Mouse (Mus musculus) midbrain, postnatal 0 days (tissue): ENCODE results near the gene Edf1. TPM values are rescaled to one million over a fixed set of nuclear protein-coding genes. Genes with fewer than 3 reads are reported as not detected.

Experiments used
- ATAC-seq: fragments of 200-750 bp; cut with Nextera tagmentation; 2 replicates; pipeline ENCODE4 v1.8.0; 2017; ENCODE audit warnings: moderate number of reproducible peaks, mild to moderate bottlenecking, moderate TSS enrichment, moderate library complexity; ENCODE audit not compliant: low FRiP score
- DNase-seq: peaks from one replicate; pipeline ENCODE4 v3.0.0-alpha.2; 2015; ENCODE audit warnings: low spot score
- H3K27ac ChIP-seq: fragments of 300-500 bp; sonication (generic); 2 replicates; pipeline ENCODE4 v1.5.1; 2014; ENCODE audit warnings: low read depth, mild to moderate bottlenecking, low read length, mixed read lengths
- H3K27me3 ChIP-seq: fragments of 300-500 bp; sonication (generic); 2 replicates; pipeline ENCODE4 v1.6.1; 2014; ENCODE audit warnings: low read length, control low read depth, mixed read lengths; ENCODE audit not compliant: insufficient read depth
- H3K36me3 ChIP-seq: fragments of 300-500 bp; sonication (generic); 2 replicates; pipeline ENCODE4 v1.6.1; 2014; ENCODE audit warnings: low read length, control low read depth, mixed read lengths; ENCODE audit not compliant: insufficient read depth
- H3K4me1 ChIP-seq: fragments of 300-500 bp; sonication (generic); 2 replicates; pipeline ENCODE4 v1.6.1; 2014; ENCODE audit warnings: mild to moderate bottlenecking, control low read depth, antibody characterized with exemption, low read length, mixed read lengths; ENCODE audit not compliant: insufficient read depth
- H3K4me2 ChIP-seq: fragments of 300-500 bp; sonication (generic); 2 replicates; pipeline ENCODE4 v1.6.1; 2014; ENCODE audit warnings: low read depth, mild to moderate bottlenecking, low read length, mixed read lengths; ENCODE audit not compliant: poor library complexity, severe bottlenecking
- H3K4me3 ChIP-seq: fragments of 300-500 bp; sonication (generic); 2 replicates; pipeline ENCODE4 v1.5.1; 2014; ENCODE audit warnings: low read depth, mild to moderate bottlenecking, low read length, moderate library complexity
- H3K9ac ChIP-seq: fragments of 300-500 bp; sonication (generic); replicated peaks from 2 replicates; pipeline ENCODE4 v1.6.1; 2014; ENCODE audit warnings: mild to moderate bottlenecking, low read length, moderate library complexity, mixed read lengths; ENCODE audit not compliant: poor library complexity, severe bottlenecking
- H3K9me3 ChIP-seq: fragments of 300-500 bp; sonication (generic); 2 replicates; pipeline ENCODE4 v1.6.1; 2016; ENCODE audit warnings: low read length, control low read depth
- CTCF ChIP-seq: IDR thresholded peaks from 2 replicates; pipeline ENCODE4 v1.5.1; 2016; ENCODE audit warnings: antibody characterized with exemption, mild to moderate bottlenecking
- WGBS: fragments of 180-500 bp; shearing (Covaris S2); extraction: QIAGEN DNeasy Blood & Tissue Kit; methylation state at CpG from one replicate; pipeline ENCODE4 v1.1.7; 2014; 5-methylcytosine and 5-hydroxymethylcytosine counted together
- polyA plus RNA-seq: library from polyadenylated mRNA; unstranded; fragments of >200 nt; fragmentation: Nextera tagmentation; extraction: Ambion mirVana; gene quantifications from 2 replicates; pipeline ENCODE4 v1.2.1, GENCODE M21; 2015
- total RNA-seq: library from RNA; depleted of rRNA; stranded (reverse); fragments of >200 nt; gene quantifications from 2 replicates; pipeline ENCODE4 v1.2.3, GENCODE M21; 2014

The Edf1 gene
- total and polyA plus RNA-seq, 2 experiments from 2014 or later: 187 to 389 TPM

DNA sequence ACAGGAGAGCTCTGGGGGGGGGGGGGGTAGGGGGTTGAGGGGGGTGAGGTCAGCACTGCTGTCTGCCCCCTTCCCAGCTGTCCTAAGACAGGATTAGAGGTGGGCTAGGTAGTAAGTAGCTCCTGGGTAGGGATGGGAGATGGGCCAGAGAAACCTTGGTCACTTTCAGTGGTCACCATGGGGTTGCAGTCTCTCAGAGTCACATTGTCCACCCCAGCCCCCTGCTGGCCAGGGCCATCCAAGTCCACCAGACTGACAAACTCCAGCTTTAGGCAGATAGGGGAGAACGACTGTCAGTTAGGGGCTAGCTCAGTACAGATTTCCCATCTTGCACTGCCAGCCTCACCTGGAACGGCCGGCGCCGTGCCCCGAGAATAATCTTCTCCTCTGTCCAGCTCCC, 8.9 kb downstream of the Edf1 start:
- peak; percentile 49 for TF ChIP-seq CTCF
- H3K9me3 ChIP-seq: no peaks in the 10 kb centered on the region
- no peak for ATAC-seq
- no peaks in the 10 kb centered on the region for H3K4me1 ChIP-seq
- 88% methylated on average over 6 of the region's 6 CpGs for WGBS
- no peak overlapping the region for H3K27ac ChIP-seq
- no peak overlapping the region for H3K9ac ChIP-seq
- no peak overlapping the region for H3K4me2 ChIP-seq
- no peak for DNase-seq
- no peak overlapping the region for H3K4me3 ChIP-seq
- H3K27me3 ChIP-seq: no peaks in the 10 kb centered on the region
- peaks cover 56% of the 10 kb centered on the region for H3K36me3 ChIP-seq

DNA sequence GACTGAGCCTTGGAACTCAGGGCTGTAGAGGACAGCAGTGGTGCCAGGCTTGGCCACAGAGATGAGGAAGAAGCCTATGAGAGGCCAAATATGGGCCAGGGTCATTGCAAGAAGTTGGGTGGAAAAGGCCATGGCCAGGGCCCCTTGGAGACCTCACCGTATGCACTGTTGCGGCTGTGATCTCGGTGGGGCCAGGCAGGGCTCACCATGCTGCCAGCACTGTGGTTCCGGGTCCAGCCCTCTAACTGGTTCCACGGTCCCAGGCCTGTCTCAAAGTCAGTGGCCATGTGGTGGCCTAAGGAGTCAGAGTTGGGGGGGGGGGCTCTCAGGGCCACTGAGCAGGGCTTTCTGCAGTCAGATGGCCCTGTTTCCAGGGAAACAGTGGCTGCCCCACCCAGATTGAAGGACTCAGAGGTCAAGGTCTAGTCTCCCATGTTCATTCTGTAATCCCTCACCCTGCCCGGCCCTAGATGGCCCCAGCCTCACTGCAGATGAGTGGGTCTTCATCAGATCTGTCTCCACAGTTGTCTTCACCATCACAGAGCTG, 10.9 kb downstream of the Edf1 start:
- ATAC-seq: no peak
- Histone ChIP-seq H3K9ac (no peak overlapping the region), H3K27ac (no peak overlapping the region), H3K36me3 (peaks cover 38% of the 10 kb centered on the region), H3K9me3 (no peaks in the 10 kb centered on the region), H3K27me3 (no peaks in the 10 kb centered on the region), H3K4me2 (no peak overlapping the region), H3K4me3 (no peak overlapping the region), H3K4me1 (0 out of 2 replicates have a peak, but pooled peaks cover 3% of the 10 kb centered on the region)
- DNase-seq: no peak
- WGBS: 86% methylated on average over 6 of the region's 6 CpGs
- TF ChIP-seq CTCF: no peak

DNA sequence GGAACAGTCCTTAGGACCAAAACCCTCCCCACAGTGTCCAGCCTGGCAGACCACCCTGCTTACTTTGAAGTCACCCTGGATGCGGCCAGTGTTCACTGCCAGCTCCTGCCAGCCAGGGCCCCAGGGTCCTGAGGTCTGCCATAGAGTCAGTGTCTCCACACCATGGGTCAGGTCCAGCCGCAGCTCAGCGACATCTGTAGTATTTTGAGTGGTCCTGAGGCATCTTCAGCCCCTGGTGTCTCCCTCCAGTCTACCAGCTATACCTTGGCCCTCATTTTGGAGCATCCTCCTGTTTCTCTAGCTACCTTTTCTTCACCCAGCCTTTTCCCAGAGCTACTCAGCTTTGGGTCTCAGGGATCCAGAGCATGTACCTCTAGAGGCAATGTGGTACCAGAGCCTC, 11.7 kb downstream of the Edf1 start:
- 93% methylated on average over 3 of the region's 3 CpGs for WGBS
- no peaks in the 10 kb centered on the region for H3K27me3 ChIP-seq
- no peak overlapping the region for H3K4me3 ChIP-seq
- no peak overlapping the region for H3K4me2 ChIP-seq
- H3K36me3 ChIP-seq: peaks cover 31% of the 10 kb centered on the region
- TF ChIP-seq CTCF: no peak
- no peak for DNase-seq
- no peak overlapping the region for H3K9ac ChIP-seq
- no peak for ATAC-seq
- 0 out of 2 replicates have a peak, but pooled peaks cover 7% of the 10 kb centered on the region for H3K4me1 ChIP-seq
- no peak overlapping the region for H3K27ac ChIP-seq
- no peaks in the 10 kb centered on the region for H3K9me3 ChIP-seq

DNA sequence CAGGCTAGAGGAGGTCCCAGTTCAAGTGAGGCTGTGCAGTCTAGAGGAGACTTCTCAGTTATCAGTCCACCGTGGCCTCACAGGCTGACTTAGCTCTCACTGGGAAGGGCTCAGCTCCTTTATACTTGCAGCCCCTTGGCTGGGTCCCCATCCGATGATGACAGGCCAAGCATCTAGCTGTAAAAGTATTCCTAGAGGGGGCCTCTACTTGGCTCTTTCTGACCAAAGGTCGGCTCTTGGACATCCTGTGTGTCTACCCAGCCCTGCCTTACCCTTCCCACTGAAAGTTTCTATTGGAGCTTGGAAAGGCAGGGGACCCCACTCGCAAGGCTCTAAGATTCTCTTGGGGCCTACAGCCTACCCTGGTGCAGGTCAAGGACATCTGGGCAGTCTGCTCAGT, 13.6 kb downstream of the Edf1 start:
- Histone ChIP-seq H3K9ac (no peak overlapping the region), H3K27ac (no peak overlapping the region), H3K4me1 (peaks cover 11% of the 10 kb centered on the region; the same call in 1 of the 2 replicates), H3K4me2 (no peak overlapping the region), H3K36me3 (peaks cover 22% of the 10 kb centered on the region; the same call in 1 of the 2 replicates), H3K4me3 (no peak overlapping the region), H3K27me3 (no peaks in the 10 kb centered on the region; the same call in 1 of the 2 replicates), H3K9me3 (no peaks in the 10 kb centered on the region)
- no peak for ATAC-seq
- 89% methylated on average over 4 of the region's 4 CpGs for WGBS
- no peak for DNase-seq
- no peak for TF ChIP-seq CTCF

DNA sequence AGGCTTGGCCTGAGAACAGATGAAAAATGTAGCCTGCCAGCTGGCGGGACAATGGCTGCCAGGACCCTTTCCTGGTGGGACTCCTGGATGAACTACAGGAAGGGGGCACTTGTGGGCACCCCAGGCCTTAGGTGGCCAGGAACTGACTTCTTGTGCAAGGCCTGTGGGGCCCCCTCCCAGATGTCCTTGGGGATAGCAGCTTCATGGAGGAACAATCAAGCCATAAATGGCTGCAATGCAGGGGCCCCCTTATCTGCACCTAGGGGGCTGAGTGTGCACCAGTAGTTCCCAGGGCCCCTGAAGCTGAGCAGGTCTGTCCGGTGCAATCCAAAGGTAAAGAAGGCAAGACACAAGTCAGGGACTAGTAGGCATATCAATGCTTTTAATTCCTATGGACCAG, 15.4 kb downstream of the Edf1 start:
- H3K9me3 ChIP-seq: no peaks in the 10 kb centered on the region
- H3K27ac ChIP-seq: no peak overlapping the region
- DNase-seq: no peak
- H3K36me3 ChIP-seq: peaks cover 34% of the 10 kb centered on the region; the same call in 1 of the 2 replicates
- 95% methylated on average over 2 of the region's 2 CpGs for WGBS
- H3K4me3 ChIP-seq: no peak overlapping the region
- H3K4me2 ChIP-seq: peak overlapping the region; percentile 89; the same call in 1 of the 2 replicates
- H3K4me1 ChIP-seq: peaks cover 11% of the 10 kb centered on the region; the same call in 1 of the 2 replicates
- no peak for ATAC-seq
- no peak overlapping the region; the same call in 1 of the 2 replicates for H3K9ac ChIP-seq
- H3K27me3 ChIP-seq: peaks cover 12% of the 10 kb centered on the region
- no peak for TF ChIP-seq CTCF

DNA sequence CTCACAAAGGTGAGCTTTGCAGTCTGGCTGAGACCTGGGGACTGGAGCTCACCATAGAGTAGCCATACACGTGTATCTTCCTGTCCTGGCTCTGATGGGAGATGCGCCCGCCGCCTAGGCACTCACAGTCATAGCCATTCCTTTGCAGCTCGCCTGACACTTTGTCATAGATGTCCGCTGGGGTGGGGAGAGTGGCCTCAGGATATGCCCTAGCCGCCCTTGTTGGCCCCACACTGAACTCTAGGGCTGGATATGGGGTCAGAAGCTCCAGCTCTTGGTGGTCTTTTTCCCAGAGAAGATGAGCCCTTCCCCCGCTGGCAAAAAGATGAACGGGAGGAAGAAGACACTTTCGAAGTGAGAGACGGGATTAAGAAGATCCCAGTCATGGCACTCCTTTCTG, 16.5 kb downstream of the Edf1 start:
- Histone ChIP-seq H3K4me2 (peak overlapping the region; percentile 89), H3K27ac (peak overlapping the region; percentile 91), H3K4me1 (peaks cover 11% of the 10 kb centered on the region; the same call in 1 of the 2 replicates), H3K4me3 (peak overlapping the region; percentile 59), H3K9me3 (no peaks in the 10 kb centered on the region), H3K36me3 (peaks cover 38% of the 10 kb centered on the region), H3K27me3 (peaks cover 23% of the 10 kb centered on the region), H3K9ac (peak overlapping the region; percentile 66)
- TF ChIP-seq CTCF: no peak
- WGBS: 19% methylated on average over 11 of the region's 11 CpGs
- DNase-seq: no peak
- ATAC-seq: no peak
